Mouse (Mus musculus): ENCODE results near the gene Acmsd.
"Not testable (repeated sequence)": the region's sequence is repeated elsewhere in the genome, so short reads cannot be mapped to it uniquely, and the experiment has no call there.

Acmsd gene

DNA sequence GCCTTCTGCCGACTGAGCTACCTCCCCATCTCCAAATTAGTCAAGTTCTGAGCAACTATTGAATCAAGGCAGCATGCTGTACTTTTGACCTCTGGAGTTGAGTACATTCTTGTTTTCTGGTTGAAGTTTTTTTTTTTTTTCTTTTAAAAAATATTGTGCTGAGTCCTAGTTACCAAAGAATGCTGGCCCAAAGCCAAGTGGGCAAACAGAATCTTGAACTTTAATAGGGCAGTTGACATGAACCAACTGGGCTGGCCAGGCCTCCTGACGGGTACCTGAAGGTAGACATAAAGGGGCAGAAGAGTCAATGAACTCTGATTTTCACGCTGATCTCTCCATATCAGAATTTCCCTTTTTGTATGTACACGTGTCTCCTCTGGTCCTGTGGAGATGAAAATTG is at the start of gene Acmsd:
Gene Acmsd, plus strand, starts transcription at position 318 of the 400 bp plus-strand sequence.
- DNase-seq (ENCODE audit: low spot score in 2 of 2): no peak

DNA sequence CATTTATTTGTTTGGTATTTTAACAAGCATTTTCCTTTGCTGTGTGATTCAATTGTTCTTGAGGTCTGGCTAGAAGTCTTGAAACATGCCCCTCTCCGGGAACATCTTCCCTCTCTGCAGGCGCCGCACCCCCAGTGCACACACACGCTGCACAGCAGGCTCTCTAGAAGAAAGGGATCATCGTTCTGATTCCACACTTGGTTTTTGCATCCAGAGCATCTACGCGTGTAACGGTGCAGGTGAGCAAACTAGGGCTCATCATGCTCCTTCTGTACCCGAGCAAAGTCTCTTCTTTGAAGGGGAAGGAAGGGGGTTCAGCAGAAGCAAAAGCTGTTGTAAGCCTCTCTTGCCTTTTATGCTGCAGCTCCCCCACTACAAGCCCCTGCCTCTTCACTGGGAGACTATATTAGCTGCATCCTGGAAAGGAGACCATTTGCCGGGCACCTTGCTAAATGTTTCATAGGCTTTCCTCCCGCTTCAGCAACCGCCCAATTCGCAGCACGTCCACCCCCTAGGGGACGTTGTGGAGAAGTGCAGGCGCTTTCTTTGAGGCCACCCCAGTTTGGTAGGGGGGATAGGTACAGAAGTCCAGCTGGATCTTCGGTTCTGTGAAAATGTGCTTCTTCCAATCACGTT is 49.6 kb upstream of the Acmsd start, which contains the start of gene Tmem163:
Gene Tmem163, minus strand, starts transcription at position 51 of the 636 bp plus-strand sequence.
- peak; percentile 18 to 58 for DNase-seq (ENCODE audit: low spot score in 2 of 2)

DNA sequence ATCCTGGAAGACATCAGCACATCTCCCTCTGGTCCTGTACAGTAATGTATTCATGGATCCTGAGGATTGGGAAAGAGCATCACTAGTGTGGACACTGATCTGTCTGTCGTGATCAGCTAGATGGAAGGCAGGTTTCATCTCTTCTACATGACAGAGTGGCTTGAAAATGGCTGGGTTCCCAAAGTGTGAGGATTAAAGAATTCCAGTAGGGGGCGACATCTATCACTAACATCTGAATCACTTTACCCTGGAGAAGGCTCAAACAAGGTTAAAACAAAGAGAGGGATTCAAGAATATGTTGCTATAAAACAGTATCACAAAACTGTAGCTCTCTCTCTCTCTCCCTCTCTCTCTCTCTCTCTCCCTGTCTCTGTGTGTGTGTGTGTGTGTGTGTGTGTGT is 32.7 kb upstream of the Acmsd start:
- peak in 1 of 2 experiments; percentile 11 for DNase-seq (ENCODE audit: low spot score in 2 of 2)

DNA sequence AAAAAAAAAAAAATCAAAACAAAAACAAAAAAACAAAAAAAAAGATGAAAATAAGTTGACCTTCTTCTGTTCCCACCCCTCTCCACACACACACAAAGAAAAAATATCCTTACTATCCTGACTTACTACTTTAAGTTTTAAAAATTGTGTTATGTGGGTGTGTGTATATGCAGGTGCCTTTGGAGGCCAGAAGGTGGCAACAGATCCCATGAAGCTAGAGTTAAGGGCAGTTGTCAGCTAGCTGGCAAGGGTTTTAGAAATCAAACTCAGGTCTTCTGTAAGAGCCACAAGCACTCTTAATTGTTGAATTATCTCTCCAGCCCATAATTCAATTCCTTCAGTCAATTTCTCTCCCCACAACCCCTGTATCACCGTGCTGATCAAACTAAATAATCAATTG is 27.0 kb upstream of the Acmsd start:
- DNase-seq (ENCODE audit: low spot score in 2 of 2): no peak

DNA sequence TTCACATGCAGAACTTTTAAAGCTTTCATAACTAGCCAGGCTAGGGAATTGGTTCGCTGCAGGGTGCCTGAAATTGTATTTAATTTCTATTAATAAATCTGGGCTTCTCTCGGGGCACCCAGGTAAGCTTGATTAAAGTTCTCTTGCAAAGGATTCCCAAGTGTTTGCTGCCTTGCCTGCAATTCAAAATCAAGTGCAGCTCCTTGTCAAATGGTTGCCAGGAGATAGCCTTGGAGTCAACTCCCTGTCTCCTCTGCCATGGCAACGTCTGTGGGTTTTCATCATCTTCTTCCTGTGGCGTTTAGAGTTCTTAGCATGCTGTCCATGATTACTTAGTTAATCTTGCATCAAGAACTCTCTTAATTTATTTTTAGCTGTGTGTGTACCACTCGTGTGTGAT is 22.9 kb upstream of the Acmsd start:
- DNase-seq (ENCODE audit: low spot score in 2 of 2): no peak

DNA sequence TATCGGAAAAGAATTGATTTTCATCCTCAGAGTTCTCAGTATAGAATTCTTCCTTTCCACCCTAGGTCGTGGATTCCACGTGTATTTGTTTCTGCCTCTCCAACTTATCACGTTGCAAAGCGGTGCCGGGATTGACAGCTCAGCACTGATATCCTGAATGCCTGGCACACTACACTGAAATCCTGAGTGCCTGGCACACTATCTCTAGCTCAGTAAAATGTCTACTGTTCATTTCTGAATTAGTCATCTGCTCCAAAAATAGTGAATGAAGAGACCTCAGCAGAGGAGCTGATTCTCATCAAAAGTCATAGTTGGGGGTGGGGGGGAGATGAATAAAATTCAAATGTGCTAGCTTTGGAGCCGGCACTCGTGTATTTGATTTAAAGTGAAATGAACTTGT is 12.8 kb upstream of the Acmsd start:
- DNase-seq (ENCODE audit: low spot score in 2 of 2): no peak

DNA sequence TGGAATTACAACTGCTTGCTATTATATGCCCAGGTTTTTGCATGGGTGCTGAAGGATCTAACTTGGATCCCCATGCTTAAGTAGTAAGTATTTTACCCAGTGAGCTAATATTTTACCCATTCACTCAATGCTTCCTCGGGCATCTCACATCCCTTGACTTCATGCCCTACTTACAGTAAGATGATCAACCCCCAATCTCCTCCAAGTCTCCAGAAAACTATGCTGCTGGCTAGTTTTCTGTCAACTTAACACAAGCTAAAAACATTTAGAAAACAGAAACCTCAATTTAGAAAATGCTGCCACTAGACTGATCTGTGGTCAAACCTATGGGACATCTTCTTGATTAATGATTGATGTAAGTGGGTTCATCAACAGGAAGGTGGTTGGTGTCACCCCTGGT is 10.9 kb upstream of the Acmsd start:
- no peak for DNase-seq (ENCODE audit: low spot score in 2 of 2)

DNA sequence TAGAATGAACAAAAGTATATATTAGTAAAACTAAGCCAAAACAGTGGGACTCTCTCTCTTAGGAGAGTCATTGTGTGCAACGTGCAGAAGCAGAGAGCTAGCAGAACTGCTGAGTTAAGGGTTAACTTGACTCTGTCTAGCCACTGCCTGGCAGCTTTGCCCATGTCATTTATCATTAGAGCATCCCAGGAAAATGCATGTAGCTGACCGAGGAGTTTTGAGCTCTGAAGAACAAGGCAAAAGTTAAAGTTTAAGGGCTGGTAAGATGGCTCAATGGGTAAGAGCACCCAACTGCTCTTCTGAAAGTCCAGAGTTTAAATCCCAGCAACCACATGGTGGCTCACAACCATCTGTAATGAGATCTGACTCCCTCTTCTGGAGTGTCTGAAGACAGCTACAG is 5.6 kb upstream of the Acmsd start:
- no peak for DNase-seq (ENCODE audit: low spot score in 2 of 2)

DNA sequence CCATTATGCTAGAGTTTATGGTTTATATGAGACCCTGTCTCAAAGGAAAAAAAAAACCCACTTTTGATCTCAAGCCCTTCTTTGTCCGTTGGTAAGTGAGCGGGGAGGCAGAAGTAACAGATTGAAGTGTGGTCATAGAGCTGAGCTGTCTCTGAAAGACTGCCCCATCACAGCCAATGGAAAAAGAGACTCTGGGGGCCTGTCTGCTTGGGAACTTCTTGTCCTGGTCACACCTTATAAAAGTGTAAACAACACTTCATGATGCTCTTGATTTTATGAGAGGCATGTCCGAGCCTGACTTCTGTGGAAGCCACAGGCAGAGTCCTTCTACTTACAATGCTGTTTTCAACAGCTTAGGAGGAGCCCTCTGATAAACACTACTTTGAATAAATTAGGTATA is 1.9 kb downstream of the Acmsd start:
- no peak for DNase-seq (ENCODE audit: low spot score in 2 of 2)

DNA sequence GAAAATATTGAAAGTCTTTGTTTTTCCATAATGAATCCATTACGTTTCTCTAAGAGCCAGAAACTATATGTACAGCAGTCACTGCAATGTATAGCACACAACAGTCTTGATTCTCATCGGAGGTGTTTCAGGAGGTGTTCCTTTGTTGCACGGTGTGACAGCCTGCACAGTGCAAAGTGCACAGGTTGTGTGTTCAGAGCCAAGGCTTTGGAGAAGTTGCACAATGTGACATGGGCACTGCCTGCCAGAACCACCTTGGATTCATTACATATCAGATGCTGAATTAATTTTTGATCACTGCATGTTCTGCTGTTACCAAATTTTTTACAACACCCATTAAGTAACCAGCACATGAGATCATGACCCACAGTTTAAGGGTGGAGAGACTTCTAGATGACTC is 3.2 kb downstream of the Acmsd start:
- no peak for DNase-seq (ENCODE audit: low spot score in 2 of 2)

DNA sequence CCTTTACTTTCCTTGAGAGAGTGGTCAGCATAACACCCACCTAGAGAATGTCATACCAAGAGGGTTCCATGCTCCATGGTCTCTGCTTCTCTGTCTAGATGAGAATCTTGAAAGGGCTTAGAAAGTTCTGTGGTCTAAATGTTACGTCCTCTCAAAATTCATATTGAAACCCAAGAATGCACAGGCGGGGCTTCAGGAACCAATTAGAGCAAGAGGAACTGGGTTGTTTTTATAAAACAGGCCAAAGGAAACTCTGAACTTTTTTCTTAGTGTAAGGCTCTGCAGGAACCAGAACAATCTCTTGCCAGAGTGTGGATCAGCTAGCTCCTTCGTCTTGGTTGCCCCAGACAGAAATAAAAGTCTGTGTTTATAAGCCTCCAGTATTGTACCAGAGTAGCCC is 3.6 kb downstream of the Acmsd start:
- DNase-seq (ENCODE audit: low spot score in 2 of 2): no peak

DNA sequence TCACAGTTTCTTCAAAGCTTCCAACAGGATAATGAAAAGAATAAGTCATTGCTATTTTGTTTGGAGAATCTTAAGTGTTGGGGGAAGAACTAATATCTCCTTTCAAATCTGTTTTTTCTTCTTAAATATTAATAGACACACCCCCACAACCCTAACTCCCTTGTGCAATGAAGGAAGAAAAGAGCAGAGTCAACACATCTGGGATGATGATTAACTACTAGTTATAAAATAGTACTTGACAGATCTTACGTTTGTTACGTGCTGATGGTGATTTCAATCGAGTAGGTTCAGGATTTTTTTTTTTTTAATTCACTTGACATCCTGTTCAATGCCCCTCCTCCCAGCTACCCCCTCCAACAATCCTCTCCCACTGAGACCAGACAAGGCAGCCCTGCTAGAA is 6.1 kb downstream of the Acmsd start:
- no peak for DNase-seq (ENCODE audit: low spot score in 2 of 2)

DNA sequence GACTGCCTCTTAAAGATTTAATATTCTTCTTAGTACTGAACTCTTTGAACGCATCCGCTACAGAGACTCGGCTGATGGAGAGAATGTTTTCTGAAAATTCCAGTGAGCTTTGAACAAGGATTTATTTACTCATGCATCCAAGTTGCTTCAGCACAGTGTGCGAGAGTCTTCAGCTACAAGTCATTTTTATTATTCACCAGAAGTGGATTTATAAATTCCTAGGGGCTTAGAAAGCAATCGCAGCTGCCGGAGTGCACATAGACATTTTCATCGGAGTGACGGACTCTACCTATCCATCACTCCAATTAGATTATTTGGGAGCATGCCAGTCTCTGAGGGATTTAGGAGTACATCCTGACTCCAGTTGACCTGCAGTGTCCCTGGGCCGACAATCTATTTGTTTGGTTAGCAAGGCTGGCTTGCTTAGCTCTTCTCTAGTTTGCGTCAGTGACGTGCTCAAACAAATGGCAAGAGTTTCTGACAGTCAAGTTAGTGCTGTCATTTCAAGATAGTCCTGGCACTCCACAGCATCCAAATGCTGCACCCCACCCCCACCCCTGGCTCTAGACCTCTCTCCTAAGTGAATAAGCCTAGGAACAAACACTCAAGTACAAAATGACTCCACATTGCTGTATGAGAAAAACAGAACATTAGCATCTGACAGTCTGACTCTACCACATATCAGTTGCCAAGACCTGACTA is 21.3 kb downstream of the Acmsd start:
- no peak for DNase-seq (ENCODE audit: low spot score in 2 of 2)

DNA sequence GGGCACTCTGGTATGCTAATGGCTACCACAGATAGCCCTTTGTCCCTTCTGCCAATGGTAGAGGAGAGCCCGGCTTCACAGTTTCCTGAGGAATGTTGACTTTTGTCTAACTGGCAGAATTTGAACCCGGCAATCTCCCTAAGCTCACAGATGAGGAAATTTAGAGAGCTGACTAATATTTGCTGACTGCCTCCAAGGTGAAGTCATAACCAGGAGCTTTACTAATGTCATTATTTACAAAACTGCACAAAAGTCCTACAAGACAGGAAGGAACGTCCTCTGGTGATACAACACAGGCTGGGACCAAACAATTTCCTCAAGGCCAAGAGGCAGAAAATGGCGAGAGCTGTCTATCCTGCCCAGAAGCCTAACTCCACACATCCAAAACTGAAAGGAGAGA is 26.6 kb downstream of the Acmsd start:
- DNase-seq (ENCODE audit: low spot score in 2 of 2): no peak

DNA sequence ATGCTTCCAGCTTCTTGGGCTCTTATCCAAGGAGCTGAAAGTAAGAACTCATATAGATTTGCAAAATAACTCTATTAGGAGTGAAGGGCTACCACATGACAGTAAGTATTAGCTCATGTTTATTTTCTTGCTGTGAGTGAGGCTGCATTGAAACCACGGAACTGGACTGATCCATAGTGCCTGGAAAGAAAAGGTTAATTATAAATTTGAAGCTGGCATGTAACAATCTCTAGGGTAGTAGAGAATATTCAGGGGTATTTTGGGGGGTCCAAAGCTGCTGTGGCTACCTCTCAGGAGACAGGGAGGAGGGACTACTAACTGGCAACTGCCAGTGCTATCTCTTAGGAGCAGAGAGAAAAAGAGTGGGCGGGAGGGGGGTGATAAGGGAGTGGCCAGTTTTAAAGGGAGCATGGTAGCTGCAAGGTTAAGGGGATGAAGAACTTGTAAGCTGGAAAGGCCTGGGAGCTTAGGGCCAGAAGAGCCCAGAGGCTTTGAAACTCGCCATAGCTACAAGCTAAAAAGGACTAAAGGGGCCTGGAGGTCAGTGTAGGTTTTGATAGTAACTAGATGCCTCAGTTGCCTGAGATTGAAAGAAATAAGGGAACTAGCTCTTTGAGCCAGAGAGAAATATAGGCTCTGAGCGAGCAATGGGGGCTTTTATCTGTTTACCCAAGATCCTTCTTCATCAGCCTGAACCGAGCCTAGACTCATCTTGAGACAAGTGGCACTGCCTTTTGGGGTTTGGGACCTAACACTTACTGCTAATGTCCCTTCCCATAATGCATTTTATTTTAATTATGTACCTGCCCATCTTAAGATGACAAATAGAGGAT is 27.3 kb downstream of the Acmsd start:
- DNase-seq (ENCODE audit: low spot score in 2 of 2): no peak

DNA sequence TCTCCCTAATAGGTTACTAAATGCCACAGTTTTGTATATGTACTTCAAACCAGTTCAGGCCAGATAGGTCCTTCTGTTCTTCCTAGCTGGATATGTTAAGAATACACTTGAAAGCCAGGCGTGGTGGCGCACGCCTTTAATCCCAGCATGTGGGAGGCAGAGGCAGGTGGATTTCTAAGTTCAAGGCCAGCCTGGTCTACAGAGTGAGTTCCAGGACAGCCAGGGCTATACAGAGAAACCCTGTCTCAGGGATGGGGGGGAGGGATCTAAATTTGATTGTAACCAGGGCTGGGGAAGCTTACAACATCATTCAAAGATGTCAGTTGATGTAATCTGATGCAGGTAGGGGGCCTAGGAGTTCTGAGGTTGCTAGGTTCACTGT is 27.9 kb downstream of the Acmsd start:
- DNase-seq (ENCODE audit: low spot score in 2 of 2): not testable (repeated sequence)

DNA sequence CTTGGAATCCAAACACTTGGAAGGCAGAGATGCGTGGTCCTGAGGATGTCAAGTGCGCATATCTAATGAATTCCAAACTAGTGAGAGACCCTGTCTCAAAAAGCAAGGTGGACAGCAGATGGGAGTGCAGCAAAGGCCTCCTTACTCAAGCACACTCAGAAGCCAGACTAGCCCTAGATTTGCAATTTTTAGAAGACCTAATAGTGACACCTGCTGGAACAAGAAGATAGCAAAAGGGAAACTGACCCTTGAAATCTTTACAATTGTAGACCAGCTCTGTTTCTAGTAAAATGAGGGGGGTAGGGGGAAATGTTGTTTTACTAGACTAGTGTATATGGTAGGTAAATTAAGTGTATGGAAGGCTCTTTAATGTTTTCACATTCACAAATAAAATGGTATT is 36.3 kb downstream of the Acmsd start:
- DNase-seq (ENCODE audit: low spot score in 2 of 2): no peak

DNA sequence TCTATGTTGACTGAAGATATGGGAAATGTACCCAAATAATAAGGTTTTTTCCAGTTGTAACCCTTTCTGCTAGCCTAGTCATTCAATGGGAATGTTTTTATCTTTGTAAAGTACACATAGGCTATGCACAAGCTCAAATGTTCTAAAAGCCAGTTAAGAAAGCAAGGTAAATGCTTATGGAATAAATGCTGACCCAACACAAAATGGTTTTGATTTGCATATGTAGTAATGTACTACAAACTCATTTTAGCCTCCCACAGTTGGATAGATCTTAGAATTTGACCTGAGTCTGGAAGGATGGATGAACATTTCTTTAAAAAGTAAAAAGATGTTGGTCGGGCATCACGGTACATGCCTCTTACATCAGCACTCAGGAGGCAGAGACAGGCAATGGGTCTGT is 37.5 kb downstream of the Acmsd start:
- DNase-seq (ENCODE audit: low spot score in 2 of 2): no peak

DNA sequence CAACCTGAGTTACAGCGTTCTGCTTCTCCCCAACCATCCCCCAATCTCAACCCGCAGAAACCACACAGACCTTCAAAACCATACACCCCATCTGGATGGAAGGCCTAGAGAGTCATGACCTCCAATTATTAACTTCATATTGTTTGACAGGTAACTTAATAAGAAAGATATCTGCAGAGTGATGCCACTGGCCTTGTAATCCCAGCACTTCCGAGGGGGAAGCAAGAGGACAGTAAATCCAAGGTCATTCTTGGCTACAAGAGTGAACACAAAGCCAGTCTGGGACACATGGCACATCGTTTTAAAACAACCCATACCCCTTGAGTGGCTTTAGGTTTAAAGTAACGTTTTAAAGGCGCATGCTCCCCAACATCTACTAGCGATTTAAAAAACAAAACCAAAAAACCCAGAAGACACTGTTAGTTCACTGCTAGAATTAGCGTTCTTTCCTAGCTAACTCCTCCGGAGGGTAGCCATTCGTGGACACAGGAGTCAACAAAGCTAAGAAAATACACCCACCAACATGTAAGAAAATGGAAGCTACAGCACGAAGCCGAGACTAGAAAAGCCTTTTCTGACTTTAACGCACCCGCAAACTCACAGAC is 44.1 kb downstream of the Acmsd start:
- peak in 1 of 2 experiments; percentile 27 for DNase-seq (ENCODE audit: low spot score in 2 of 2)

DNA sequence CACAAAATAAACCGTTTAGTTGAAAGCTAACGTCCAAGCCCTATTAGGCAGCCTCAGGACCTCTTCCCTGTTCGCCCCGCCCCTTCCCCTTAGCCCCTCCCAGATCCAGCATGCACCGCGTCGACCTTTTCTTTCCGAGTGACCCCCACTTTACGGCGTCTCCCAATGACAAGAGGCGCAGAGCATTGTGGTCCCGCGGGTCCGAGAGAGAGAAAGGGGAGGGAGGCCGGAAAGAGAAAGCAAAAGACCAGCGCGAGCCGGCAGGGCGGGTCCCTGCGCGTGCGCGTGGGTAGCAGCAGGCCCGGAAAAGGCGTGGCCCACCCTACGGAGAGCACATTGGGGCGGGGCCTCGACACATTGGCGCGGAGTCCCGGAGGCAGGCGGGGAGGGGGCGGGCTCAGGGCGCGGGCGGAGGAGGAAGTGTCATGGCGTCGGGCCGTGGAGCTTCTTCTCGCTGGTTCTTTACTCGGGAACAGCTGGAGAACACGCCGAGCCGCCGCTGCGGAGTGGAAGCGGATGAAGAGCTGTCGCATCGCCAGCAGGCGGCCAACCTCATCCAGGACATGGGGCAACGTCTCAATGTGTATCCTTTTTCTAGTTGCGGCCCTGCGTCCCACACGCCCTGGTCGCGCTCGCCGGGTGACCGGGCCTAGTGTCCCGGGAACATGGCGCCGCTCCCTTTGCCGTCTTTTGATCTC is 44.7 kb downstream of the Acmsd start, which contains the start of gene Ccnt2:
Gene Ccnt2, plus strand, starts transcription at position 362 of the 698 bp plus-strand sequence.
- DNase-seq (ENCODE audit: low spot score in 2 of 2): peak; percentile 99

DNA sequence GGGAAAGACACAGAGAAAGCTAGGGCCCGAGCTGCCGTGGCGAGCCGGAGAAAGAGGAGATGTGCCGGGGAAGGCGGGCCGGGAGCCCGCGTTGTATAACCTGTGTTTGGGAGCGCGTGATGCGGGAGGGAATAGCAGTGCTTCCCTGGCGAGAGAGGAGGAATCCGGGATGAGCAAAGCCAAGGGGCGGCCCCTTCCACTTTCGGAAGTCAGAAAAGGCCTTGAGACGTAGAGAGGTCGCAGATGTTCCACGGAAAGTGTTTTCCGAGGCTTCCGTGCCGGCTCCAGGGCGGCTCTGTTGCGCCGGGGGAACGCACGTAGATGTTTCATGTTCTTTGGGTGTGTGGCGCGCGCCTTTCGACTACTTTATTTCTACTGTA is 45.3 kb downstream of the Acmsd start:
- DNase-seq (ENCODE audit: low spot score in 2 of 2): no peak
